Mouse (Mus musculus) hindbrain, embryonic 12.5 days (tissue): ENCODE results near the gene Olfr698. TPM values are rescaled to one million over a fixed set of nuclear protein-coding genes. Genes with fewer than 3 reads are reported as not detected.
"Not testable (repeated sequence)": the region's sequence is repeated elsewhere in the genome, so short reads cannot be mapped to it uniquely, and the experiment has no call there.

Source experiments
- ATAC-seq: fragments of 200-750 bp; cut with Nextera tagmentation; 2 replicates; pipeline ENCODE4 v1.8.0; 2017; ENCODE audit warnings: moderate TSS enrichment; ENCODE audit not compliant: low FRiP score
- H3K27ac ChIP-seq: fragments of 300-500 bp; sonication (generic); 2 replicates; pipeline ENCODE4 v1.5.1; 2016; ENCODE audit warnings: mild to moderate bottlenecking
- H3K27me3 ChIP-seq: fragments of 300-500 bp; sonication (generic); 2 replicates; pipeline ENCODE4 v1.6.1; 2016; ENCODE audit warnings: mild to moderate bottlenecking
- H3K36me3 ChIP-seq: fragments of 300-500 bp; sonication (generic); 2 replicates; pipeline ENCODE4 v1.6.1; 2016; ENCODE audit warnings: mild to moderate bottlenecking
- H3K4me1 ChIP-seq: fragments of 300-500 bp; sonication (generic); 2 replicates; pipeline ENCODE4 v1.6.1; 2016
- H3K4me2 ChIP-seq: fragments of 300-500 bp; sonication (generic); replicated peaks from 2 replicates; pipeline ENCODE4 v1.6.1; 2016; ENCODE audit warnings: mild to moderate bottlenecking
- H3K4me3 ChIP-seq: fragments of 300-500 bp; sonication (generic); 2 replicates; pipeline ENCODE4 v1.5.1; 2016; ENCODE audit warnings: mild to moderate bottlenecking
- H3K9ac ChIP-seq: fragments of 300-500 bp; sonication (generic); 2 replicates; pipeline ENCODE4 v1.6.1; 2016; ENCODE audit warnings: mild to moderate bottlenecking, moderate library complexity
- H3K9me3 ChIP-seq: fragments of 300-500 bp; sonication (generic); replicated peaks from 2 replicates; pipeline ENCODE4 v1.6.1; 2016; ENCODE audit warnings: mild to moderate bottlenecking
- WGBS: fragments of 180-500 bp; shearing (Covaris S2); methylation state at CpG from one replicate; pipeline ENCODE4 v1.1.7; 2016; 5-methylcytosine and 5-hydroxymethylcytosine counted together
- polyA plus RNA-seq: library from polyadenylated mRNA; unstranded; fragments of >200 nt; fragmentation: Nextera tagmentation; extraction: Ambion mirVana; gene quantifications from 2 replicates; pipeline ENCODE4 v1.2.1, GENCODE M21; 2016

The Olfr698 gene
- not detected in 2 replicates for polyA plus RNA-seq

GRCm38 (mm10) chr7:106755297-106755696, at the start of gene Olfr698:
Gene Olfr698, minus strand, starts transcription at chr7:106755397.
- Histone ChIP-seq H3K27me3 (no peaks in the 10 kb centered on the region), H3K9ac (no peak within 1 kb of the TSS), H3K4me2 (no peak within 1 kb of the TSS), H3K4me3 (no peak within 1 kb of the TSS), H3K4me1 (no peaks in the 10 kb centered on the region), H3K36me3 (no peaks in the 10 kb centered on the region), H3K27ac (no peak within 1 kb of the TSS), H3K9me3 (no peaks in the 10 kb centered on the region; the same call in 1 of the 2 replicates)
- ATAC-seq: no peak

GRCm38 (mm10) chr7:106793098-106793497, 37.9 kb upstream of the Olfr698 start, which contains the start of gene Olfr699:
Gene Olfr699, minus strand, starts transcription at chr7:106793198.
- Histone ChIP-seq H3K4me1 (no peaks in the 10 kb centered on the region), H3K4me3 (no peak within 1 kb of the TSS), H3K27me3 (no peaks in the 10 kb centered on the region), H3K27ac (no peak within 1 kb of the TSS), H3K36me3 (no peaks in the 10 kb centered on the region), H3K4me2 (no peak within 1 kb of the TSS), H3K9me3 (peaks cover 5% of the 10 kb centered on the region; the same call in 1 of the 2 replicates), H3K9ac (no peak within 1 kb of the TSS)
- WGBS: 92% methylated on average over 1 of the region's 1 CpGs
- no peak for ATAC-seq

GRCm38 (mm10) chr7:106788330-106788729, 33.1 kb upstream of the Olfr698 start:
- H3K9ac ChIP-seq: no peak overlapping the region
- H3K9me3 ChIP-seq: no peaks in the 10 kb centered on the region; the same call in 1 of the 2 replicates
- no peak for ATAC-seq

GRCm38 (mm10) chr7:106761008-106761407, 5.8 kb upstream of the Olfr698 start:
- H3K4me1 ChIP-seq, H3K27ac ChIP-seq, H3K9me3 ChIP-seq, H3K9ac ChIP-seq, H3K4me3 ChIP-seq, ATAC-seq, H3K27me3 ChIP-seq, H3K36me3 ChIP-seq, H3K4me2 ChIP-seq: not testable (repeated sequence)
- WGBS: 92% methylated on average over 2 of the region's 2 CpGs

More at GRCm38 (mm10) chr7:106788330-106788729, 33.1 kb upstream of the Olfr698 start:
- no peak overlapping the region for H3K27ac ChIP-seq
- H3K27me3 ChIP-seq: no peaks in the 10 kb centered on the region
- H3K4me3 ChIP-seq: no peak overlapping the region
- no peak overlapping the region for H3K4me2 ChIP-seq
- no peaks in the 10 kb centered on the region for H3K4me1 ChIP-seq
- no peaks in the 10 kb centered on the region for H3K36me3 ChIP-seq

- H3K4me3 ChIP-seq: no peak overlapping the region
- no peaks in the 10 kb centered on the region for H3K4me1 ChIP-seq
- no peak overlapping the region for H3K9ac ChIP-seq
- H3K27me3 ChIP-seq: no peaks in the 10 kb centered on the region
- peaks cover 4% of the 10 kb centered on the region; the same call in 1 of the 2 replicates for H3K9me3 ChIP-seq
- ATAC-seq: no peak
- H3K36me3 ChIP-seq: no peaks in the 10 kb centered on the region
- no peak overlapping the region for H3K4me2 ChIP-seq
- WGBS: 98% methylated on average over 2 of the region's 2 CpGs
- no peak overlapping the region for H3K27ac ChIP-seq
Observed at GRCm38 (mm10) chr7:106758800-106759199, 3.6 kb upstream of the Olfr698 start.

DNA sequence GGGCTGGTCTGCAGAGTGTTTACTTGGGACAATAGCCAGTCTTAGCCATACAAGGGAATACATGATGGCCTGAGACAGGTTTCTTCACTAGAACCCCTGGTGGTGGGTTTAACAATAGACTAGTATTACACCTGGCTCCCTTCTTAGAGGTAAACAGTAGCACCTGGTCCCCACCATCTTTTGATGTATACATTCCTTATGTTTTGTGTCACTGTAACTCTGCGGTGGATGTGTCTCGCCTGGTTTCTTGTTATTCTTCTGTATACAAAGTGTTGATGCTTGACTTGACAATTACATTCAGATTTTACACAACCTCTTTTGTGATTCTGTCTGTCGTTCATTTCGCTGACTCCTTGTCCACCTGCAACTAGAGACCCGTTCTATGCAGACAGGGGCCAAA, 9.4 kb downstream of the Olfr698 start:
- no peak overlapping the region for H3K4me3 ChIP-seq
- WGBS: 93% methylated on average over 5 of the region's 5 CpGs
- H3K36me3 ChIP-seq: no peaks in the 10 kb centered on the region
- no peaks in the 10 kb centered on the region for H3K9me3 ChIP-seq
- H3K4me1 ChIP-seq: no peaks in the 10 kb centered on the region
- H3K27ac ChIP-seq: no peak overlapping the region
- ATAC-seq: no peak
- H3K4me2 ChIP-seq: no peak overlapping the region
- no peak overlapping the region for H3K9ac ChIP-seq
- H3K27me3 ChIP-seq: no peaks in the 10 kb centered on the region

GRCm38 (mm10) chr7:106742343-106742742, 12.9 kb downstream of the Olfr698 start, which contains the start of gene Olfr697:
Gene Olfr697, minus strand, starts transcription at chr7:106742443.
- H3K27me3 ChIP-seq: no peaks in the 10 kb centered on the region
- H3K36me3 ChIP-seq: no peaks in the 10 kb centered on the region
- no peak for ATAC-seq
- H3K9ac ChIP-seq: no peak within 1 kb of the TSS
- no peaks in the 10 kb centered on the region for H3K4me1 ChIP-seq
- H3K9me3 ChIP-seq: no peaks in the 10 kb centered on the region
- WGBS: 85% methylated on average over 1 of the region's 1 CpGs
- H3K4me3 ChIP-seq: no peak within 1 kb of the TSS
- no peak within 1 kb of the TSS for H3K4me2 ChIP-seq
- H3K27ac ChIP-seq: no peak within 1 kb of the TSS

DNA sequence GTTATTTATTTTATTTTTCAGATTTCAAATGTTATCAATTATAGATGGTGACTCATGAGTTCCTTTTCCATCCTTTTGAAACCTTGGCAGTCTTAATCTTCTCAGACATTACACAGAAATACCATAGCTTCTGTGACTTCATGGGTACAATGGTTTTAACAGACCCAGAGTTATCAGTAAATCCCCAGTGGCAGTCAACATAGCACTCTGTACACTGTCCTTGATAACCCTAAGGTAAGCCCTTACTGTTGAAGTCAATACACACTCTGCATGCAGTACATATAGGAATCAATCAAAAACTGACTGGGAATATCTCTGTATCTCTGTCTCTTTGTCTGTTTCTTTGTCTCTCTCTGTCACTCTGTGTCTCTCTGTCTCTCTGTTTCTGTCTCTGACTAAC, 18.2 kb downstream of the Olfr698 start:
- no peak for ATAC-seq
- H3K4me3 ChIP-seq: no peak overlapping the region
- H3K27me3 ChIP-seq: no peaks in the 10 kb centered on the region
- H3K27ac ChIP-seq: no peak overlapping the region
- no peak overlapping the region for H3K9ac ChIP-seq
- no peaks in the 10 kb centered on the region for H3K4me1 ChIP-seq
- no peak overlapping the region for H3K4me2 ChIP-seq
- H3K9me3 ChIP-seq: no peaks in the 10 kb centered on the region
- no peaks in the 10 kb centered on the region for H3K36me3 ChIP-seq

GRCm38 (mm10) chr7:106733717-106734116, 21.5 kb downstream of the Olfr698 start:
- H3K36me3 ChIP-seq: no peaks in the 10 kb centered on the region
- H3K9ac ChIP-seq: no peak overlapping the region
- H3K4me3 ChIP-seq: no peak overlapping the region
- ATAC-seq: no peak
- no peaks in the 10 kb centered on the region for H3K4me1 ChIP-seq
- no peaks in the 10 kb centered on the region for H3K9me3 ChIP-seq
- no peak overlapping the region for H3K4me2 ChIP-seq
- H3K27ac ChIP-seq: no peak overlapping the region
- 80% methylated on average over 2 of the region's 2 CpGs for WGBS
- H3K27me3 ChIP-seq: no peaks in the 10 kb centered on the region

GRCm38 (mm10) chr7:106725654-106726053, 29.5 kb downstream of the Olfr698 start:
- not testable (repeated sequence) for H3K36me3 ChIP-seq, H3K27me3 ChIP-seq, H3K9ac ChIP-seq, H3K4me3 ChIP-seq, H3K27ac ChIP-seq, H3K9me3 ChIP-seq, H3K4me1 ChIP-seq, ATAC-seq, H3K4me2 ChIP-seq
- 86% methylated on average over 2 of the region's 2 CpGs for WGBS

DNA sequence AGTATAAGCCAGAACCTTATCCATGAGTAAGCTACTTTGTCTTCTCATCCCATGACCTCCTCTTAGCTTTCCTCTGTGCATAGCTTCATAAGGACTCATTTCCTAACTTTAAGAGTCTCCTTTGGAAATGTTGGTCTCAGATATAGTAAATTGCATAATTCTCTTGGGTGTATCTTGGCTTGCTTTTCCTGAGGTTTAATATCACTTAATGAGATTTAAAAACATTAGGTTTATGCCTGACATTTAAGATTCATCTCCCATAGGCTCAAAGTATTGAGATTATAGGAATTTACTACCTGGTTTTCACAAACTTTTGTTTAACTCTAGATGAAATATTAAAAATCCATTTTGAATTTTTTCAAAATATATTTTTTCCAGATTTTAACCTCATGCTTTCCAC, 38.9 kb downstream of the Olfr698 start, which contains the start of gene Olfr695:
TSS of gene Olfr695 (minus strand) at position 101 of the 400 bp plus-strand sequence.
- no peaks in the 10 kb centered on the region for H3K36me3 ChIP-seq
- no peak within 1 kb of the TSS for H3K4me2 ChIP-seq
- no peaks in the 10 kb centered on the region for H3K9me3 ChIP-seq
- H3K27me3 ChIP-seq: no peaks in the 10 kb centered on the region
- ATAC-seq: no peak
- H3K27ac ChIP-seq: no peak within 1 kb of the TSS
- H3K4me3 ChIP-seq: no peak within 1 kb of the TSS
- H3K9ac ChIP-seq: no peak within 1 kb of the TSS
- H3K4me1 ChIP-seq: no peaks in the 10 kb centered on the region

DNA sequence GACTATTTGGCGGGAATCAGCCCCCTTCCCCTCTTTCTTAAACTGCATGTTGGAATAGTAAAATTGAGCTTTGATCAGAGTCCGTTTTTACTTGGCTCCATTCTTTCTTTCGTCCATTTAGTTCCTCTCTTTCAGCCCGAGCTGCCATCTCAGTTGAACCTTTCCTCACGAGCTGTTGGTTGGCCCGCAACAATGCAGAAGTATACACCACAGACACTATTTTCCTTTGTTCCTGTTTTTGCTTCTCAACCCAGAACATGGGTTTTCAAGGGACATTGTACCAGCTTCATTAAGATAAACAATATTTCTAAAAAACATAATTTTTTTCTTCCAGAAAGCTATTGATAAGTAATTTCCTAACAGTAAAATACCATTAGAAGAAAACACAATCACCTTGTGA, 43.7 kb downstream of the Olfr698 start:
- no peaks in the 10 kb centered on the region for H3K27me3 ChIP-seq
- no peak overlapping the region for H3K4me3 ChIP-seq
- ATAC-seq: no peak
- H3K4me1 ChIP-seq: no peaks in the 10 kb centered on the region
- WGBS: 93% methylated on average over 6 of the region's 6 CpGs
- no peak overlapping the region for H3K4me2 ChIP-seq
- H3K27ac ChIP-seq: no peak overlapping the region
- H3K36me3 ChIP-seq: no peaks in the 10 kb centered on the region
- H3K9me3 ChIP-seq: no peaks in the 10 kb centered on the region
- no peak overlapping the region for H3K9ac ChIP-seq

DNA sequence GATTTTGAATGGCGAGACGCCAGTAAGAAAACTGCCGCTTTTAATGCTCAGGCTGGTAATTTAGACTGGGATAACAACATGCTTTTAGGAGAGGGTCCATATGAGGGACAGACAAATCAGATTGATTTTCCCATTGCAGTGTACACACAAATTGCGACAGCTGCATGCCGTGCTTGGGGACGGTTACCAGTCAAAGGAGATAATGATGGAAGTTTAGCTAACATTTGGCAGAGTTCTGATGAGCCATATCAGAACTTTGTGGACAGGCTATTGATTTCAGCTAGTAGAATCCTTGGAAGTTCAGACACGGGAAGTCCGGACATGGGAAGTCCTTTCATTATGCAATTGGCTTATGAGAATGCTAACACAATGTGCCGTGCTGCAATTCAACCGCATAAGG, 47.5 kb downstream of the Olfr698 start:
- H3K4me3 ChIP-seq, H3K27ac ChIP-seq, H3K36me3 ChIP-seq, H3K4me1 ChIP-seq, H3K9ac ChIP-seq, ATAC-seq, H3K4me2 ChIP-seq, H3K27me3 ChIP-seq, H3K9me3 ChIP-seq: not testable (repeated sequence)
- 88% methylated on average over 10 of the region's 10 CpGs for WGBS
